Mouse (Mus musculus) telencephalon, adult 2 months (tissue): ENCODE measurements at regions not wholly inside any gene's neighbourhood (a gene's known extent, or its start where the extent isn't known, plus 50 kb on each side); places are given as distances from the start of the nearest gene placed in this dataset.

Experiments
- DNase-seq: peaks from one replicate; pipeline ENCODE4 v3.0.0-alpha.2; 2011; ENCODE audit warnings: low read depth, low spot score

DNA sequence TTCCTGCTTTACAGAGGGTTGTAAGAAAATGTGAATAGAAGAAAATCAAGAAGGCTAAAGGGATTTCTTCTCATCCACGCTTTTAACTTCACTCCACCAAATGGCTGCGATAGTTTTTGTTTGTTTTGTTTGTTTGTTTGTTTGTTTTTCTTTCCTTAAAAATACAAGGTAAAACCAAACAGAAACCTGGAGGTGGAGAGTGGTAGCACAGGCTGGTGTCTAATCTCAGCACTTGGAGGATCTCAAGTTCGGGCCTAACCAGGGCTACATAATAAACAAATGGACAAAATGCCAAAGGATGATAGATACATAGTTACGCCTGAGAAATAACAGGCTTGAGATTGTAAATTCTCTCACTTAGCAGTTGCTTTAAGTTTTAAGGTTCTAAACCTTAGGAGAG is 50.8 kb upstream of the Mboat1 start:
- DNase-seq, result no peak

DNA sequence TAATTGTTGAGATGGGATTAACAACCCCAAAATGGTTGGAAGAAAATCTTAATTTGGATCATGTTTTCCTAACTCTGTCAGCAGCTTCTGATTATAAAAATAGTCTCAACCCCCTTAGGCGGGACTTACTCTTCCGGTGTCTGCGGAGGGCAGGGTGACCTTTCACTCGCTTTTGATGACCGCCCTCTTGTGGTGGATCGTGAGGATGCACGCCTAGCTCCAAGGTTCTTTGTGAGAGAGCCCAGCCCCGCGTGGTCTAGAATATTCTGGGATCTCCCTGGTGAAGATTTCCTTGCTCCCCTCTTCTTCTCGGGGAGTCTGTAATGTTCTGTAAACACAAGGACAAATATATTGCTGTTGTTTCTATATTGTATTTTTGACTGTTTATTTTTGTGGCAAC is 51.3 kb upstream of the Mboat1 start:
- DNase-seq, result peak; percentile 74

DNA sequence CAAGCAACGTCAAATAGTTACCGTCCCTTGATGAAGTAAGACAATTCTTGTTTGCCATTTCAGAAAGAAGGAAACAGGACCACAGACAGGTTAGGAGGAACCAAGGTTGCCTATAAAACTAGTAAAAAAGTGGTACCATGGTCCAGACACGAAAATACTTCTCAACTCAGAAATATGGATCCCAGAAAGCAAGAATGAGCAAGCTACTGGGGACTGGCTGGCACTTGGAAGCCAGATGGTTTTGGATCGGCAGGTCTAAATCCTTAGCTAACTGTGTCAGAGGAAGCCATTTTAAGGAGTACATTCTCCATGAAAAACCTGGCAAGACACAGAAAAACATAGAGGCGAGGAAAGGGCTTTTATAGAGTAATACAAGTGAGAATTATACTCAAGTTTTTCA is 51.9 kb upstream of the Mboat1 start:
- DNase-seq, result no peak

DNA sequence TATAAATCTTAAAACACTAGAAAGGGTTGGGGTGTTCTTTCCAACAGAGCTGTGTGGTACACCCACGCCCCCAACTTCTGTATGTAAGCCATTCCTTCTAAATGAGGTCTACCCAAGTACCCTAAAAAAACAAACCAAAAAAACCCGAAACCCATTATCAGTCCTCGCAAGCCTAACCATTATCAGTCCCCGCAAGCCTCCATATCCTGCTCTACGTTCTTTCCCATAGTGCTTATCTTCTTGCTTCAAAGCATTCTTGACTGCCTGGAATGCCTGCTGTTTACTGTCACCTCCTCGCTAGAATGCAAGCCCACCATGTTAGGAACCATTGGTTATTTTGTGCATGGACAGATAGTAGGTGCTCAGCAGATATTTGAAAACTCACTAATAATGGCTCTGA is 52.3 kb upstream of the Mboat1 start:
- no peak for DNase-seq

DNA sequence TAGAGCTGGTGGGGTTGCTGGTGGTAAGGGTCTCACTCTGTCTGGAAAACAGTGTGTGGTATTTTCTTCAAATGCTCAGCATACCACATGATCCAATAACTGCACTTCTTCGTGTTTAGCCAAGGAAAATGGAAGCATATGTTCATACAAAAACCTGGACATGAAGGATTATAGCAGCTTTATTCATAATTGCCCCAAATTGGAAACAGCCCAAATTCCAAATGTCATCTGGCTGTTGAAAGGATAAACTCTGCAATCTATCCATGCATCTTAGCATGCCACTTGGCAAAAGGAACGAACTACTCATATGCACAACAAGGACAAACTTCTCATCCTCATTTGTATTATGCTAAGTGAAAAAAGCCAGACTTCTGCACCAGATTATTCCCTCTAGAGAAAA is 53.5 kb upstream of the Mboat1 start:
- no peak for DNase-seq

DNA sequence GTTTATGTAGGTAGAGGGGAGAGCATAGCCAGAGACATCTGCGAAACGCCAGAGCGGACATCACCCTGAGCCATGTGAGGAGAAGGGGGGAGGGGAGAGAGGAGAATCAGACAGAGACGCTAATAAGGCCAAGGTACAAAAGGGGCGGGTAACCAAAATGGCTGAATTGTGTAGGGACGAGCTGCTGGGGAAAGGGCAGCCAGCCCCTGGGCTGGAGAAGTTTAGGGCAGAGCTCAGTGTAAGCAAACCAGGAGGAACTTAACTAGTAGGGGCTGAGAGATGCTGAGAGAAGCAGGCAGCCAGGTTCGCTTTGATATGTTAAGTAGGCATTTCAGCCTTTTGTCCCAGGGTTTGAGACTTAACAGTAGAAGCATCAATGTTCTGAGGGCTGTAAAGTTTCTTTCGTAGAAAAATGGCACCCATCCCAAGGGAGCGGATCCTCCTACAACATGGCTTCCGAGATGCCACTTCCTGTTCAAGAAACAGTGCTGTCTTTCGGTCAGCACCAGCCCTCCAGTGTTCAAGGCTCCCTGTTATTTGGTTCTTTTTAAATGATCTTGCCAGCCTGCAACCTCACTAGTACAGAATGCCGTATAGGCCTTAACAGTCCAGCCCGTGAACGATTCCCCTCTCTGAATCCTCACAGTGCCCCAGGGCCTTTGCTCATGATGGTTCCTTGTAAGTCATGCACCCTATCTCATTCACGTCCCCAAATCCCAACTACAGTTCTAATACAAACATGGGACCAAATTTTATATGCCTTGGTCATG is 55.4 kb upstream of the Mboat1 start:
- DNase-seq, result no peak

DNA sequence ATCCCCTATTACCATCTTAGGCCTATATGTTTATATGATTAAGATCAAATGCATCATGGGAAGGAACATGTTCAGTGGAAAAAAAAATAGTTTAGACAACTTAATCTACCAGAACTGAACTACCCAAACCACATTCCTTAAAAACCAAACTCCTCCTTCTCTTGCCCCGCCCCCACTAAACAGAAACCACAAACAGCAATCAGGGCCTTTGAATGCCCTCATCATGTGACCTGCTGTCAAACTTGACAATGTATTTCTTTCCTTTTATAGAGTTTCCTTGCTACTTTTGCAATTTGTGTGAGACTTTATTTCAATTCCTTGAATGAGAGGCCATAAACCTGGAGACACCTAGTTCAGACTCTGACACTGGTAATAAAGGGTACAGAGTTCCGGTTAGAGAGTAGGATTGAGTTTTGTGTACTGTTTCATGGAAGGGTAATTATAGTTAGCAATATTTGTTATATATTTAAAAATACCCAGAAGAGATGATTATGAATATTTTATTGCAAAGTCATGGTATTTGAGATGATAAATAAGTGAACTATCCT is 61.7 kb upstream of the Mboat1 start:
- DNase-seq, result no peak

DNA sequence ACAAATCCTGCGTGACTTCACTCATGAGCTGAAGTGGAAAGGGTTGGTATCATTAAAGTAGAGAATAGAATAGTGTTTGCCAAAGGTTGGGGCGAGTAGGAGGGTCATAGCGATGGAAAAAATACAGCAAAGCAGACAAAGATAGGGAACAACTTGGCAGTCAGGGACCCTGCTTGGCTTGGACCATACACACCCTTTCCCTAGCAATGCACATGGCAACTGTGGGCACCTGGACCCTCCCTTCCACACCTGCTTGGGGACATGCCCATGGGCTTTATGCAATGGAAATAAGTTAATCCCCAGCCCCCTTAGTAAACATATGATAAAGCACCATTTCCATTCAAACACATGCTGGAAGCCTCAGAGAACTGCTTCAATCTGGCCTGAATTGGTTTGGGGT is 62.2 kb upstream of the Mboat1 start:
- no peak for DNase-seq

DNA sequence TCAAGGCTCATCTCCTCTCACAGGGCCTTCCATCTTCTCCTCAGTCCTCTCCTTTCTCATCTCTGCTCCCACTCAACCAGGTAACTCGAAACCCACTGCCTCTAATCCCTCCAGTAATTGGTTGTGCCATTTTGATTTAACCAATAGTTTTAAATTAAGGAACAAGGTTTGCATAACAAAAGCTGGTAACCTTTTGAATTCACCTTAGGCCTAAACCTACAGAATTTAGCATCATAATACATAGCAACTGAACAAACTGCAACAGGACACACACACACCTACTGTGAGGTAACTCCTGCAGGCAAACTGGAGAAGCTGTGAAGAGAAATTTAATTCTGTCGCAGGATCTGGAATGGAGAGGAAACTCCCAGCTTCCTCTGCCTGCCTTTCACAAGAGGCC is 66.9 kb upstream of the Mboat1 start:
- DNase-seq, result no peak

DNA sequence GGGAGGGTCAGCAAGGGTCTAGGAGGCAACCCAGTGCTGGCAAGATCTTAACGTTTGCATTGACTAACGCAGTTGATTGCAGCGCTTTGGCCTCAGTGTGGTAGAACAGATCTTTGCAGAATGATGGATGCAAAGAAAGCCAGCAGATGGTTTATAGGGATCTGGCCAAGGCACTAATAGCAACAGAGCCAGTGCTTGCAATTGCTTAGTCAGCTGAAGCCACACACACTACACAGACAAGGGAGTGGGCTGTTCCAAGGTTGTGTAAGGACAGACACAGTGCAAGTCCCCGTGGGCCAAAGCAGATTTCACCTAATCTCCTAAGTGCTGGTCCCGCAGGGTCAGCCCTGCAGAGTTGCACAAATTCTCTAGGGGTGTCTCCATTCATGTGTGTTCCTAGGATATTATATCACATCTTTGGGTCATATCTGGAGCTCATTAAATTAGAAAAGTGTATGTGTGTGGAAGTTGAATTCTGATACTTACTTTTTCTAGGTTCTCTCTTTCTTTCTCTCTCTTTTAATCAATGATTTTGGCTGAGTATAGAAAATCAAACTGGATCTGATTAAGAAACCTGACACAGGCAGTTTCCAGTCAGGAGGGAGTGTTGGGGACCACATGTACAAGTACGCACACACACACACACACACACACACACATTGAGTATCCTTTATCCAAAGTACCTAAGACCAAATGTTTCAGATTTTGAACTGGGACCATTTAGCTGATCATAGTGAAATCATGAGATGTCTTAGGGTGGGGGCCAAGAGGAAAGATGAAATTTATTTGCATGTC is 68.5 kb upstream of the Mboat1 start:
- DNase-seq, result no peak

DNA sequence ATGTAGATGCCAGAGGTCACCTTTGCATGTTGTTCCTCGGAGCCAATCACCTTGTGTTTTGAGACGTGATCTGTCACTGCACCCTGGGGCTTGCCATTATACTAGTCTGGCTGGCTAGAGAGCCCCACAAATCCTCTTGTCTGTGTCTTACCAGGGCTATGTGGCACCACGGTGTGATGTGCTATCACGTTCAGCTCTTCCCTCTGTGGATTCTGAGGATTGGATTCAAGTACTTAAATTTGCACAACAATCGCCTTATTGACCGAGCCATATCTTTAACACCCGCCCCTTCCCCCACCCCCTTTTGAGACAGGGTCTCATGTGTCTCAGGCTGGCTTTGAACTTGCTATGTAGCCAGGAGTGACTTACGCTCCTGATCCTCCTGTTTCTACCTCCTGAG is 70.8 kb upstream of the Mboat1 start:
- no peak for DNase-seq

DNA sequence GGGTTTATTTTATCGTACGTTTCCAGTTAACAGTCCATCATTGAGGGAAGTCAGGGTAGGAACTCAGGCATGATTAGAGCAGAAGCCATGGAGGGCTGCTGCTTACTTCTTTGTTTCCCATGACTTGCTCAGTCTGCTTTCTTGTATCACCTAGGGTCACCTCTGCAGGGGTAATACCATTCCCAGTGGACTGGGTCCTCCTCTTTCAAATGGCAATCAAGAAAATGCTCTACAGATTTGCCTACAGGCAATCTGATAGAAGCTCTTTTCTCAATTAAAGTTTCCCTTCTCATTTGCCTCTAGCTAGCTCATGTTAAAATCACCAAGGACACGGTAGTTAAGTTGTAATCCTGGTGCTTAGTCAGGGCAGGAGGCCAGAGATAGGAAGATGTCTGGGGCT is 72.5 kb upstream of the Mboat1 start:
- no peak for DNase-seq

DNA sequence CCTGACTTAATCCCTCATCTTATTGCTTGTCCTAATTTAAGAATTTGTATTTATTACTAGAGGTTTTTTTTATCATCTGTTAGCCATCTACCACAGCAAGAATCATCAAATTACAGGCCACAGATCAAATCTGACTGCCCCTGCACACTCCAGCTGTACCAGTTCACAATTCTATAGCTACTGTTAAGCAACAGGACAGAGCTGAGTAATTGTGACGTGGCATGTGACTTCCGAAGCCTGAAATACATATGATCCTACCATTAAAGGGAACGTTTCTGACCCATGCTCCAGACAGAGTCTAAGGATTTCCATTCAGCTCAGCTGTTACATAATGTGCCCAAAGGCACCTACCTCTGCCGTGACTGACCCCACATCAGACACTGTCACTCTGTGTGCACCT is 74.0 kb upstream of the Mboat1 start:
- DNase-seq, result no peak

DNA sequence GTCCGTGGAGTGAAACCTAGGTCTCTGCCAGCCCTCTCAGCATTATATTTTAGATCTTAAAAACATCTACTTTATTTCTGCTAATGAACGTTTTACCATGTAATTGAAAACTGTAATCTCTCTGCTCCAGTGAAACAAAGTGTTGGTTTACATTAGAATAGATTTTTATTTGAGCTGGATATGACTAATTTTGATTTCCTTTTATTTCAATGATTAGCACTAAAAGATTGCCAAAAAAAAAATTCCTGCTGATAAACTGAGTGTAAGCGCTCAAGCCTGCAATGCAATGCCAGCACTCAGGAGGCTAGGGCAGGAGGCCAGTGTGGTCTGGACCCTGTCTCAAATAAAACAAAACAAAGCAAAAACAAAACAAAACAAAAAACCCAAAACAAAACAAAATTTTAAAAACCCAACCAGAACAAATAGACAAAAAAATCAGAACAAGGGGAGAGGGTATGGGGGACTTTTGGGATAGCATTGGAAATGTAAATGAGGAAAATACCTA is 69.3 kb upstream of the E2f3 start:
- DNase-seq, result no peak

DNA sequence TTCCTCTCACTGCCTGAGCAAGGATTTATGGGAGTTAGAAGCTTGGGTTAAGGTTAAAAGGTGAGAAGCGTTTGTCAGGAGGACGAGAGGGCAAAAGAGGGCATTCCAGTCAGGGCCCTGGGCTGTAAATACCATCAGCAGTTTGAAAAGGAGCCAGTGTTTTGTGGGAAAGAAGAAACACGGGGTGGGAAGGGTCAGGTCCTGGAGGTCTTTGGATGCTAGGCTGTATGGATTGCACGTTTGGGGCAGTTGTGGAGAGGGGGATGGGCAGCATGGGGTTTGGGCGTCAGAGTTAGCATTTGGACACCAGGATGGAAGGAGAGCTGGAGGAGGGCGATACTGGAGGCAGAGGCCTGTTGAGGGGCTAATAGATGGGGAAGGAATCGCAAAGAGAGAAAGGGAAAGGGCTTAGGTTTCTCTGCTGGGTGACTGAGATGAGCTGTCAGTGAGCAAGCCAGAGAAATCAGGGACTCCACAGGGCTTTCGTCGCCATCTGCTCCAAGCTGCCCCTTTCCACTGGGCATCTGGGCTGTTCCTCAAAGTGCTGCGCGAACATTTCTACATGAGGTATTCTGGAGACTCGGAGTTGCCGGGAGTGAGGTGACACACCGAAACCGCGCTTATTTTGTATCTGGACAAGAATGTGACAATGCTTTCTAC is 66.2 kb upstream of the E2f3 start:
- DNase-seq, result no peak

DNA sequence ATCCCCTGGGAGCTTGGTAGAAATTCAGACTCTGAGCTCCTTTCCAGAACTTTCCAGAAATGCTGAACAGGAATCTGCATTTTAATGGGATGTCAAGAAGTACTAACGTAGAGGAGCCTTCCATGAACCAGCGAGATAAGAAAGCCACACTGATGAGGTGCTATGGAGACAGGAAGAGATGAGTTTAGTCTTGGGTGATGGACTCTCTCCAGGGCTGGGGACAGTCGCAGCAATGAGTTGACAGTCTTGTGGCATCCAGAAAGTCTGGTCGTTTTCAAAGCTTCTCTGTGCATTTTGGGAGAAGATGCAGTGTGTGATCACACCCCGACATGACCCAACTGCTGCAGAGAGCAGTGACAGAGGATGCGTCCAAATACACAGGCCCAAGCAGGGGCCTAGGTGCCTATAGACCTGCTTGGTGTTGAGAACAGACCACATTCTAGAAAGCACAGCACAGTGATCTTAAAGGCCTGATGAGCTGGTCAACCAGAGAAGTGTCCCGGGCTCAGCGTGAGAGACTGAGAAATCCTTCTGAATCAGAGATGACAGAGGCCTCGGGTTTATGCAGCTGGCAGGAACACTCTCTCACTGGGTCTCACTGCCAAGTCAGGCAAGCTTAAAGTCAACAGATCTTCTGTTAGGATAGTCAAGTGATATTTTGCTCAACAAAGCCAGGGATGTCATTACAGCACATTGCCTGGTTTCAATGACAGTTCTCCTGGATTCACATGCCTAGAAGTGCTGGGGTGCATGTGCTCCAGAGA is 65.1 kb upstream of the E2f3 start:
- DNase-seq, result no peak

DNA sequence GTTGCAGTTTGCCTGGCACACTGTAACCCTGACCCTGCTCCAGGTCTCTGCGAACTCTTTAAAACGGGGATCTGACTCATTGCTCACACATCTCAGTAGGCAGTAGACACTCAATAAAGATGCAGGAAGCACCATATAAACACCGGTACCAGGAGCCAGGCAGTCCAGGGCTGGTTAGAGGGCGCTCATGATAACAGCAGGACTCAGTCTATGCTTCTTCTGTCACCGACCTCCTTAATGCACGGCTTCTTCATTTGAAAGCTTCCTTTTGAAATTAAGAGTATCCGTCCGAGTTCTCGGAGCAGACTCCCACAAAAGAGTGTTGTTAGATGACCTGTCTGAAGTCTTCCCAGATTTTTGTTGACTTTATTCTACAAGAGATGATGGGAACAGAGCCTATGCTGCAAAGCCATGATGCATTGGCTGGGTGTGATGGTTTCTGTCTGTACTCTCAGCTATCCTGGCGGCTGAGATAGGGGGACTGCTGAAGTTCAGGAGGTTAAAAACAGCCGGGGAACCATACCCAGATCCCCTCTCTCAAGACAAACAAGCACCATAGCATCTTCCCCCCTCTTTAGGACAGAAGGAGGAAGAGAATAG is 62.5 kb upstream of the E2f3 start:
- no peak for DNase-seq

DNA sequence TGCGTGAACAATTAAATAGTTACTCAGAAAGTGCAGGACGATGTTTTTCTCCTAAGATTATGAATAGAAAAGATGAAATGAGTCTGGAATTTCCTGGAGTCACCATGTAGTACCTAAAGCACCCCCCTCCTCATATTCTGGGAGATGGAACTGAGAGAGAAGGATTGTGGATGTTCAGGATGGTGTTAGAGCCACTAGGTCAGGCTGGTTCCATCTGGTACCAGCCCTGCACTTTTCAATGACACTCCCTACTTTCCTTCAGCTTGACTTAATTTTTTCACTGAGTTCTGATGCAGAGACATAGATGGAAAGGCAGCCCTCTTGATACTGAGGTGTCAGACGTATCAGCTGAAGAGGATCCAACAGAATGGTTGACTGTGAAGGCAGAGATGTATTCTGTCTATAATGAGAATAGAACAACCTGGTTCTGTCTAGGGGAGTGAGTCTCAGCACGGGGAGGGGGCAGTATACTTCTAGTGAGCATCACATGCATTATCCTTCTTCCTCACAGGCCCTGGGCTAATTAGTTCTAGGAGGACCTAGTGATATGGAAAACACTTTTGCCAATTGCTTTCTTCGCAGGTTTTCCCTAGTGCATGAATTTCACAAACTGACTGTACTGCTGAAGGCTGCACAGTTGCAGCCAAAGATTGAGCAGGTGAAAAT is 60.8 kb upstream of the E2f3 start:
- DNase-seq, result no peak

DNA sequence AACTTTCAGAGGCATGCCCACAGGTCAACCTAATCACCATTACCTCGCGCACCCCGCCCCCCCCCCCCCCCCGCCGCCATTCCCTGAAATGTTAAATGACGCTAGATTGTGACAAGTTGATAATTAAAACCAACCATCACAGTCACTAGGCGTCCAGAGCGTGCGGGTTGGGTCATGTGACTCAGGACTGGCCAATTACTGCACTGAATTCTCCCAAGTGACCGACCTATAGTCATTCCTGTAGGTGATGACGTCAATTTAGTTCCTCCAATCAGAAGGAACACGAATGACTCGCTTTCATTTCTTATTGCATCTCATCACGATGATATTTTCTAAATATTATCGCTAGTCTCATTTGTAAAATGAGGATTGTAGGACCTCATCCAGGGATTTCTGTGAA is 60.2 kb upstream of the E2f3 start:
- no peak for DNase-seq

DNA sequence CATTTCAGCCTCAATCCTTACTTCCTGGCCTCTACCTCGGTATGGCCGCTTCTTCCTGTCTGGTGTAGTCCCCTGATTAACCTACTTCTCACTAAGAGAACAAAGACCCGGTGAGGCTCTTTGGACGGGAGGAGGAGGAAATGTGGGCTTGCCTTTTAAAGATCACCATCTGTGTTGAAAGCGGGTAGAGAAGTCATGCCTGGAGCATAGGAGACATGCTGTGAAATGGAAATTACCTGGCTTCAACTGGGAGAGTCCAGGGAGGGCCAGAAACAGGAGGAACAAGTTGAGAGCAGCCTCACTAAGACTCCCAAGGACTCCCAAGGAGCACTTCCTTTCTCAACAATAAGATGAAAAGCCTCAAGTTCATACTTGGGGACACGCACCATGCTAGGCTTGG is 59.4 kb upstream of the E2f3 start:
- DNase-seq, result no peak

DNA sequence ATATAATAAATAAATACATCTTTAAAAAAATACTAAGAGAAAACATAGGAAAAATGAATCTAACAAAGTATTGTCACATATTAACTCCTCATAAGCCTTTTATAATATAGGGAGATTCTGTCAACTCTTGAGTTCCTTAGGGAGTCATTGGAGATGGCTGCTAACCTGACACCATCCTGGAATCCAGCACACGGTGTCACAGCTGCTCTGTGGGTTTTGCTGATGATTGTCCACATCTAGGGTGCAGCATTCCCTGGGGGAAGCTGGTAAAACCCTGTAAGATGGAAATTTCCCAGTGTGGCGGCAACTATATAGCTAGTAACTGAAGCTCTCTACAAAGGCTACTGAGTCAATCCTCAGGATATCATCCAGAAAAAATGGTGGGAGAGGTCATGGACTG is 58.9 kb upstream of the E2f3 start:
- DNase-seq, result no peak
